Comparison of ENCODE assay signal across 12 mouse cellular contexts in the genomic region with DNA sequence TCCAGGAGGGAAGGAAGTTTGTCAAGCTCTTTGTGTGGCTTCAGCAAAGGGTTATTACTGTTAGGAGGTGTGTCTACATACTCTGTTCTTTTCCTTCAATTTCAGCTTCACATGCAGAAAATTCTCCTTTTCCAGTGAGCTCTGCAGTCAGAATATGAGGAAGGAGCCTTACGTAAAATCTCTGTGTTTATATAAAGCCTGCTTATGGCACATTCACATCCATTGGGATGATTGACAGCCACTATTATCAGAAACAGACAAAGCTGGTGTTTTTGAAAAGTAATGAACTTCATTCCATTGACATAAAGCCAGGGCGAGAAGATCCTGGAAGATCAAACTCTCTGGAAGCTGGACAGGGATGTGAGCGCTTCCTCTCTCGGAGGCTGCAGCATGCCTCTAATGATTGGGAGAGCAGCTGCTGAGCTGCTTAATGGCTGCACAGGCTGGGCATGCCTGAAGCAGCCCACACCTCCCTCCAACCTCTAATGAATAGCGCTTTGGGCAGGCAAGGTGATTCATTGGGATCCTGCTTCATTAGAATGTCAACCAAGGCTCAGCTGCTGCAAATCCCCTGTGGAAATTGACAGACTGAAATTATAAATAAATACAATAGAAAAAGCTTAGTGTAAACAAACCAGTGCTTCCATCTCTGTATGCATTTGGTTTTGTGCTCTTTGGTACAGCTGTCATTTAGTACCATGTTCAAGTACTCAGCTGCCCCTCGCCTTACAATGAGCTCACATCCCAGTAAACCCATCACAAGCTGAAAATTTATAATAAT.
DNase-seq lines count a peak whose midpoint lies in the region; ATAC-seq and TF ChIP-seq lines count a peak whose summit lies in the region.
"Had no signal": no experiment of that assay in that cellular context is flagged by ENCODE, and none has a peak within 500 bp of the region (broad histone marks: within the 10 kb centered on the region; RNA-seq: fewer than 3 reads in every experiment).

No protein-coding gene starts in this region.

- H3K4me1 ChIP-seq in forebrain, embryonic 12.5 days: peaks cover 10% of the 10 kb centered on the region
- peaks cover 3% of the 10 kb centered on the region; the same call in 1 of the 2 replicates for H3K4me1 ChIP-seq in hindbrain, embryonic 16.5 days (ENCODE audit: control insufficient read depth, insufficient read depth, low read depth, low read length)
- peaks cover 6% of the 10 kb centered on the region for H3K4me1 ChIP-seq in neural tube, embryonic 15.5 days
- H3K4me1 ChIP-seq in heart, adult 2 months (ENCODE audit: control insufficient read depth, insufficient read depth, low read length): no peaks in the 10 kb centered on the region

- TF ChIP-seq EP300 in heart, adult 2 months (IDR thresholded peaks at IDR 0.05; ENCODE audit: insufficient read depth, low read depth, low read length): no peak

- no peaks in the 10 kb centered on the region for H3K27me3 ChIP-seq in forebrain, embryonic 12.5 days
- no peaks in the 10 kb centered on the region for H3K27me3 ChIP-seq in hindbrain, embryonic 16.5 days (replicated peaks; ENCODE audit: control insufficient read depth, insufficient read depth, low read length)
- no peaks in the 10 kb centered on the region for H3K27me3 ChIP-seq in neural tube, embryonic 15.5 days (replicated peaks)
- no peaks in the 10 kb centered on the region for H3K27me3 ChIP-seq in heart, adult 2 months (ENCODE audit: control insufficient read depth, insufficient read depth, low read length)

- peak; percentile 95 for ATAC-seq in forebrain, embryonic 12.5 days (ENCODE audit: low FRiP score)
- ATAC-seq in hindbrain, embryonic 16.5 days: peak; percentile 92
- peak; percentile 87; the same call in 1 of the 2 replicates for ATAC-seq in neural tube, embryonic 15.5 days (ENCODE audit: low FRiP score)

- H3K4me3 ChIP-seq in forebrain, embryonic 12.5 days (replicated peaks): no peak overlapping the region
- no peak overlapping the region for H3K4me3 ChIP-seq in hindbrain, embryonic 16.5 days (ENCODE audit: low read length)
- no peak overlapping the region for H3K4me3 ChIP-seq in neural tube, embryonic 15.5 days (replicated peaks)
- H3K4me3 ChIP-seq in heart, adult 2 months: no peak overlapping the region

- peak overlapping the region; percentile 75 for H3K27ac ChIP-seq in forebrain, embryonic 12.5 days
- no peak overlapping the region for H3K27ac ChIP-seq in hindbrain, embryonic 16.5 days (ENCODE audit: low read depth, low read length)
- H3K27ac ChIP-seq in neural tube, embryonic 15.5 days (replicated peaks): peak overlapping the region; percentile 51; the same call in 1 of the 2 replicates
- no peak overlapping the region for H3K27ac ChIP-seq in heart, adult 2 months

- peak; percentile 24 for DNase-seq in layer of hippocampus, adult 9-11 months
- DNase-seq in layer of hippocampus, adult 9-10 months (ENCODE audit: low spot score): no peak
- no peak for DNase-seq in heart, adult 2 months
- no peak for DNase-seq in spleen, postnatal 14 days (ENCODE audit: low spot score in 2 of 2)
- DNase-seq in thymus, postnatal 4 days: no peak
- DNase-seq: cerebellum, postnatal 14 days; kidney, adult 9 months; lung, embryonic 14.5 days; thymus, postnatal 36 days had no signal

- H3K79me2 ChIP-seq in heart, adult 2 months (replicated peaks; ENCODE audit: control insufficient read depth, insufficient read depth, low read length): no peaks in the 10 kb centered on the region

- no peak overlapping the region for H3K9ac ChIP-seq in forebrain, embryonic 12.5 days
- peak overlapping the region; percentile 20; the same call in 1 of the 2 replicates for H3K9ac ChIP-seq in hindbrain, embryonic 16.5 days (ENCODE audit: low read depth, low read length)
- H3K9ac ChIP-seq in neural tube, embryonic 15.5 days (replicated peaks): no peak overlapping the region
- H3K9ac ChIP-seq in heart, adult 2 months (ENCODE audit: low read depth, low read length): no peak overlapping the region
- H3K9ac ChIP-seq: lung, embryonic 14.5 days had no signal

- TF ChIP-seq POLR2A in heart, adult 2 months (IDR thresholded peaks at IDR 0.05; ENCODE audit: insufficient read depth, low read depth, low read length): no peak

- intact Hi-C loops in heart, adult 2 months (cut with DNase I): no loop called here

- 22% methylated on average over 6 of the region's 6 CpGs for WGBS in forebrain, embryonic 12.5 days
- WGBS in hindbrain, embryonic 16.5 days: 27% methylated on average over 6 of the region's 6 CpGs
- 24% methylated on average over 6 of the region's 6 CpGs for WGBS in neural tube, embryonic 15.5 days
- WGBS in heart, adult 2 months: 63% methylated on average over 6 of the region's 6 CpGs

- no peaks in the 10 kb centered on the region for H3K9me3 ChIP-seq in forebrain, embryonic 12.5 days
- H3K9me3 ChIP-seq in hindbrain, embryonic 16.5 days (ENCODE audit: control insufficient read depth, low read length): no peaks in the 10 kb centered on the region
- H3K9me3 ChIP-seq in neural tube, embryonic 15.5 days (replicated peaks): no peaks in the 10 kb centered on the region

- H3K4me2 ChIP-seq in forebrain, embryonic 12.5 days: peak overlapping the region; percentile 35
- H3K4me2 ChIP-seq in hindbrain, embryonic 16.5 days (ENCODE audit: low read length): peak overlapping the region; percentile 38
- H3K4me2 ChIP-seq in neural tube, embryonic 15.5 days: peak overlapping the region; percentile 30
- H3K4me2 ChIP-seq: lung, embryonic 14.5 days had no signal

- H3K36me3 ChIP-seq in forebrain, embryonic 12.5 days (replicated peaks): no peaks in the 10 kb centered on the region
- no peaks in the 10 kb centered on the region for H3K36me3 ChIP-seq in hindbrain, embryonic 16.5 days (ENCODE audit: control insufficient read depth, insufficient read depth, low read length)
- no peaks in the 10 kb centered on the region for H3K36me3 ChIP-seq in neural tube, embryonic 15.5 days
- no peaks in the 10 kb centered on the region for H3K36me3 ChIP-seq in heart, adult 2 months (ENCODE audit: control insufficient read depth, insufficient read depth, low read length)

- TF ChIP-seq CTCF in heart, adult 2 months (IDR thresholded peaks at IDR 0.05): no peak

Comparison
In these comparisons a context has a peak if more than half of its experiments do, and no peak if none do; other contexts are left out.
1. H3K27ac ChIP-seq: peak in forebrain, embryonic 12.5 days (single experiment) and neural tube, embryonic 15.5 days (single experiment); none in hindbrain, embryonic 16.5 days (single experiment) and heart, adult 2 months (single experiment).
2. Peak in every context shown above with its lines, with median percentiles within 50 percentile points of each other: ATAC-seq and H3K4me2 ChIP-seq.